Mouse (Mus musculus) MN1 (cell line): ENCODE measurements around the gene Morn3.

Experiments used
- DNase-seq: peaks from one replicate; pipeline ENCODE4 v3.0.0-alpha.2; 2016; ENCODE audit warnings: low spot score

The Morn3 gene

GRCm38 (mm10) chr5:123021438-123021837, 25.4 kb downstream of the Morn3 start:
- no peak for DNase-seq

GRCm38 (mm10) chr5:123020426-123020825, 26.4 kb downstream of the Morn3 start:
- no peak for DNase-seq

- peak; percentile 40 for DNase-seq
Observed at GRCm38 (mm10) chr5:123019336-123020016, 27.3 kb downstream of the Morn3 start.

- DNase-seq, result no peak
Observed at GRCm38 (mm10) chr5:123017504-123017903, 29.3 kb downstream of the Morn3 start.

- no peak for DNase-seq
Observed at GRCm38 (mm10) chr5:123015915-123016314, 30.9 kb downstream of the Morn3 start.

GRCm38 (mm10) chr5:123014753-123015701, 31.8 kb downstream of the Morn3 start, which contains the start of gene Orai1:
Gene Orai1 (plus strand): TSS chr5:123015074.
- peak; percentile 89 for DNase-seq

- peak; percentile 48 for DNase-seq
Observed at GRCm38 (mm10) chr5:123013599-123014315, 33.1 kb downstream of the Morn3 start.

GRCm38 (mm10) chr5:123011705-123012104, 35.1 kb downstream of the Morn3 start:
- no peak for DNase-seq

- no peak for DNase-seq
Observed at GRCm38 (mm10) chr5:123010806-123011205, 36.0 kb downstream of the Morn3 start.

- DNase-seq, result peak; percentile 28
Observed at GRCm38 (mm10) chr5:123009873-123010272, 36.9 kb downstream of the Morn3 start.

- DNase-seq, result no peak
Observed at GRCm38 (mm10) chr5:123008877-123009493, 37.8 kb downstream of the Morn3 start.

GRCm38 (mm10) chr5:123005716-123006592, 40.9 kb downstream of the Morn3 start:
- DNase-seq, result peak; percentile 32

- no peak for DNase-seq
Observed at GRCm38 (mm10) chr5:123000901-123001300, 45.9 kb downstream of the Morn3 start.

GRCm38 (mm10) chr5:122997205-122998204, 49.3 kb downstream of the Morn3 start:
- DNase-seq, result no peak

- no peak for DNase-seq
Observed at GRCm38 (mm10) chr5:122994910-122995309, 51.9 kb downstream of the Morn3 start.

- peak; percentile 55 for DNase-seq
Observed at GRCm38 (mm10) chr5:122994303-122994846, 52.4 kb downstream of the Morn3 start.

- no peak for DNase-seq
Observed at GRCm38 (mm10) chr5:122993811-122994210, 53.0 kb downstream of the Morn3 start.

GRCm38 (mm10) chr5:122991350-122992004, 55.3 kb downstream of the Morn3 start:
- no peak for DNase-seq
